9 mouse cellular contexts compared by ENCODE assay signal in the genomic region with DNA sequence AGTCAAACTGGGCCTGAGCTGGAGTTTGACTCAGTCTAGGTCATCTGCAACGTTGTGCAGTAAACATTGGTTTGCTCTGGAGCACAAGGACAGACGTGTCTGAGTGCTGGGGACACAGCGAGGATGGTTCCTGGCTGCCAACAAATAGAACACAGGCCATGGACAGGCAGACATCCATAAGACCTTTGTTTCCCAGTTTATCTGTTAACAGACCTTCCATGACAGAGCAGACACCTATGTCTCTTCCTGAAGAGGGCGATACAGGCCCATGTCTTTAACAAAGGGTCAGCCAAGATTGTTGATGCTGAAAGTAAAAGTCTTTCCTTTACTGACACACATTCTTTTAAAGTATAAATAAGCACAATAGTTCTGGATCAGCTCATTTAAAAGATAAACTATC.
DNase-seq lines count a peak whose midpoint lies in the region; ATAC-seq and TF ChIP-seq lines count a peak whose summit lies in the region.
"Had no signal": no experiment of that assay in that cellular context is flagged by ENCODE, and none has a peak within 500 bp of the region (broad histone marks: within the 10 kb centered on the region; RNA-seq: fewer than 3 reads in every experiment).

No protein-coding gene starts in this region.

- H3K4me1 ChIP-seq in embryonic facial prominence, embryonic 11.5 days (ENCODE audit: control insufficient read depth, insufficient read depth, low read length) = no peaks in the 10 kb centered on the region
- no peaks in the 10 kb centered on the region for H3K4me1 ChIP-seq in embryonic facial prominence, embryonic 10.5 days
- H3K4me1 ChIP-seq in midbrain, embryonic 11.5 days (ENCODE audit: control insufficient read depth, insufficient read depth, low read length) = no peaks in the 10 kb centered on the region
- H3K4me1 ChIP-seq in midbrain, embryonic 10.5 days = no peaks in the 10 kb centered on the region
- no peaks in the 10 kb centered on the region for H3K4me1 ChIP-seq in cerebellum, adult 2 months (ENCODE audit: control insufficient read depth, insufficient read depth, low read length)
- H3K4me1 ChIP-seq: forebrain, embryonic 13.5 days had no signal

- TF ChIP-seq CTCF in cerebellum, adult 2 months (IDR thresholded peaks at IDR 0.05; ENCODE audit: borderline replicate concordance, insufficient read depth, low read depth, low read length) = peak; percentile 46; the same call in 1 of the 2 replicates

- no peak overlapping the region for H3K4me2 ChIP-seq in embryonic facial prominence, embryonic 11.5 days (ENCODE audit: low read depth, low read length)
- H3K4me2 ChIP-seq in midbrain, embryonic 11.5 days = no peak overlapping the region
- H3K4me2 ChIP-seq: forebrain, embryonic 13.5 days had no signal

- H3K27ac ChIP-seq in embryonic facial prominence, embryonic 11.5 days (replicated peaks; ENCODE audit: low read depth, low read length) = no peak overlapping the region
- no peak overlapping the region for H3K27ac ChIP-seq in embryonic facial prominence, embryonic 10.5 days (replicated peaks)
- H3K27ac ChIP-seq in midbrain, embryonic 11.5 days (ENCODE audit: low read depth, low read length) = no peak overlapping the region
- H3K27ac ChIP-seq in midbrain, embryonic 10.5 days (replicated peaks) = no peak overlapping the region
- no peak overlapping the region for H3K27ac ChIP-seq in cerebellum, adult 2 months (ENCODE audit: insufficient read depth, low read length)
- H3K27ac ChIP-seq: forebrain, embryonic 13.5 days had no signal

- no peak for TF ChIP-seq POLR2A in cerebellum, adult 2 months (IDR thresholded peaks at IDR 0.05; ENCODE audit: borderline replicate concordance, insufficient read depth, low read length)

- no peaks in the 10 kb centered on the region for H3K9me3 ChIP-seq in embryonic facial prominence, embryonic 11.5 days (replicated peaks; ENCODE audit: control insufficient read depth, low read length)
- H3K9me3 ChIP-seq in embryonic facial prominence, embryonic 10.5 days = no peaks in the 10 kb centered on the region
- no peaks in the 10 kb centered on the region for H3K9me3 ChIP-seq in midbrain, embryonic 11.5 days (ENCODE audit: control insufficient read depth, low read length)
- no peaks in the 10 kb centered on the region for H3K9me3 ChIP-seq in midbrain, embryonic 10.5 days (replicated peaks)
- H3K9me3 ChIP-seq: forebrain, embryonic 13.5 days had no signal

- no peaks in the 10 kb centered on the region for H3K36me3 ChIP-seq in embryonic facial prominence, embryonic 11.5 days (replicated peaks; ENCODE audit: control insufficient read depth, insufficient read depth, low read depth, low read length)
- H3K36me3 ChIP-seq in embryonic facial prominence, embryonic 10.5 days (replicated peaks) = peaks cover 7% of the 10 kb centered on the region
- no peaks in the 10 kb centered on the region for H3K36me3 ChIP-seq in midbrain, embryonic 11.5 days (ENCODE audit: control insufficient read depth, insufficient read depth, low read length)
- H3K36me3 ChIP-seq in midbrain, embryonic 10.5 days = peaks cover 6% of the 10 kb centered on the region; the same call in 1 of the 2 replicates

- WGBS in embryonic facial prominence, embryonic 11.5 days = 56% methylated on average over 4 of the region's 4 CpGs
- 55% methylated on average over 4 of the region's 4 CpGs for WGBS in embryonic facial prominence, embryonic 10.5 days
- WGBS in midbrain, embryonic 11.5 days = 55% methylated on average over 4 of the region's 4 CpGs
- 51% methylated on average over 4 of the region's 4 CpGs for WGBS in midbrain, embryonic 10.5 days
- WGBS in cerebellum, adult 2 months = 51% methylated on average over 4 of the region's 4 CpGs

- DNase-seq in embryonic facial prominence, embryonic 11.5 days (ENCODE audit: low spot score) = peak; percentile 7
- DNase-seq in embryonic facial prominence, embryonic 10.5 days (ENCODE audit: low spot score) = no peak
- DNase-seq in midbrain, embryonic 11.5 days (ENCODE audit: low spot score, missing footprints) = peak; percentile 67
- no peak for DNase-seq in midbrain, embryonic 10.5 days (ENCODE audit: low spot score)
- peak; percentile 25 to 52 for DNase-seq in cerebellum, adult 2 months
- peak; percentile 2 for DNase-seq in retina, postnatal 7 days (ENCODE audit: low read depth, low spot score)
- DNase-seq in ovary, postnatal 10 days (ENCODE audit: low spot score) = no peak
- DNase-seq in gastrocnemius, postnatal 10 days = no peak

- ATAC-seq in embryonic facial prominence, embryonic 11.5 days (replicated peaks; ENCODE audit: insufficient number of reproducible peaks, low FRiP score, low TSS enrichment, low read depth) = no peak
- no peak for ATAC-seq in midbrain, embryonic 11.5 days (ENCODE audit: low FRiP score)
- ATAC-seq: forebrain, embryonic 13.5 days had no signal

- no peaks in the 10 kb centered on the region for H3K27me3 ChIP-seq in embryonic facial prominence, embryonic 11.5 days (ENCODE audit: control insufficient read depth, insufficient read depth, low read length)
- no peaks in the 10 kb centered on the region for H3K27me3 ChIP-seq in embryonic facial prominence, embryonic 10.5 days (replicated peaks; ENCODE audit: low read depth, poor library complexity, severe bottlenecking)
- H3K27me3 ChIP-seq in midbrain, embryonic 11.5 days (ENCODE audit: control insufficient read depth, insufficient read depth, low read length) = no peaks in the 10 kb centered on the region
- no peaks in the 10 kb centered on the region for H3K27me3 ChIP-seq in midbrain, embryonic 10.5 days (ENCODE audit: low read depth, poor library complexity, severe bottlenecking)
- no peaks in the 10 kb centered on the region for H3K27me3 ChIP-seq in cerebellum, adult 2 months (ENCODE audit: control insufficient read depth, insufficient read depth, low read length)
- H3K27me3 ChIP-seq: forebrain, embryonic 13.5 days had no signal

- no peak overlapping the region for H3K4me3 ChIP-seq in embryonic facial prominence, embryonic 11.5 days (ENCODE audit: low read depth, low read length)
- H3K4me3 ChIP-seq in embryonic facial prominence, embryonic 10.5 days = no peak overlapping the region
- no peak overlapping the region for H3K4me3 ChIP-seq in midbrain, embryonic 11.5 days (ENCODE audit: low read depth, low read length)
- H3K4me3 ChIP-seq in midbrain, embryonic 10.5 days = no peak overlapping the region
- no peak overlapping the region for H3K4me3 ChIP-seq in cerebellum, adult 2 months (replicated peaks; ENCODE audit: insufficient read depth, low read depth, low read length)
- H3K4me3 ChIP-seq: forebrain, embryonic 13.5 days had no signal

- no peak overlapping the region for H3K9ac ChIP-seq in embryonic facial prominence, embryonic 11.5 days (replicated peaks; ENCODE audit: low read length)
- H3K9ac ChIP-seq in midbrain, embryonic 11.5 days (ENCODE audit: low read length) = no peak overlapping the region
- H3K9ac ChIP-seq: forebrain, embryonic 13.5 days had no signal

Comparison
In these comparisons a context has a peak if more than half of its experiments do, and no peak if none do; other contexts are left out.
1. DNase-seq: peak in embryonic facial prominence, embryonic 11.5 days (single experiment), midbrain, embryonic 11.5 days (single experiment), cerebellum, adult 2 months (2 of 2) and retina, postnatal 7 days (single experiment); none in embryonic facial prominence, embryonic 10.5 days (single experiment), midbrain, embryonic 10.5 days (single experiment), ovary, postnatal 10 days (single experiment) and gastrocnemius, postnatal 10 days (single experiment).